Mouse (Mus musculus): ENCODE data around the gene Il11ra1. TPM values are rescaled to one million over a fixed set of nuclear protein-coding genes. Genes with fewer than 3 reads are reported as not detected.
"Not testable (repeated sequence)": the region's sequence is repeated elsewhere in the genome, so short reads cannot be mapped to it uniquely, and the experiment has no call there.

Il11ra1 gene
- polyA plus RNA-seq, 1 experiment = 0.14 TPM

- not testable (repeated sequence) for H3K4me1 ChIP-seq (ENCODE audit: control insufficient read depth); H3K4me3 ChIP-seq (replicated peaks); H3K36me3 ChIP-seq (ENCODE audit: control insufficient read depth); H3K9me3 ChIP-seq (ENCODE audit: control insufficient read depth, low read length)
- H3K27me3 ChIP-seq (ENCODE audit: control insufficient read depth) = peaks cover 19% of the 10 kb centered on the region
Measured at GRCm38 (mm10) chr4:41690014-41690413, 9.8 kb upstream of the Il11ra1 start.

- H3K4me1 ChIP-seq (ENCODE audit: control insufficient read depth); H3K9me3 ChIP-seq (ENCODE audit: control insufficient read depth, low read length); H3K36me3 ChIP-seq (ENCODE audit: control insufficient read depth); H3K4me3 ChIP-seq (replicated peaks): not testable (repeated sequence)
- H3K27me3 ChIP-seq (ENCODE audit: control insufficient read depth) = peaks cover 36% of the 10 kb centered on the region
Measured at GRCm38 (mm10) chr4:41693511-41693910, 6.3 kb upstream of the Il11ra1 start.

- not testable (repeated sequence) for H3K36me3 ChIP-seq (ENCODE audit: control insufficient read depth); H3K9me3 ChIP-seq (ENCODE audit: control insufficient read depth, low read length); H3K4me1 ChIP-seq (ENCODE audit: control insufficient read depth); H3K4me3 ChIP-seq (replicated peaks)
- peaks cover 42% of the 10 kb centered on the region for H3K27me3 ChIP-seq (ENCODE audit: control insufficient read depth)
Measured at GRCm38 (mm10) chr4:41695800-41696199, 4.0 kb upstream of the Il11ra1 start.

- H3K9me3 ChIP-seq (ENCODE audit: control insufficient read depth, low read length); H3K36me3 ChIP-seq (ENCODE audit: control insufficient read depth); H3K4me1 ChIP-seq (ENCODE audit: control insufficient read depth); H3K4me3 ChIP-seq (replicated peaks): not testable (repeated sequence)
- peaks cover 42% of the 10 kb centered on the region for H3K27me3 ChIP-seq (ENCODE audit: control insufficient read depth)
Measured at GRCm38 (mm10) chr4:41696452-41696851, 3.3 kb upstream of the Il11ra1 start.

GRCm38 (mm10) chr4:41696930-41697841 is 2.6 kb upstream of the Il11ra1 start, which contains the start of gene Cntfr:
Cntfr (minus strand) TSS chr4:41697089.
- H3K27me3 ChIP-seq (ENCODE audit: control insufficient read depth) = peaks cover 42% of the 10 kb centered on the region
- H3K4me1 ChIP-seq (ENCODE audit: control insufficient read depth); H3K9me3 ChIP-seq (ENCODE audit: control insufficient read depth, low read length); H3K36me3 ChIP-seq (ENCODE audit: control insufficient read depth); H3K4me3 ChIP-seq (replicated peaks): not testable (repeated sequence)

GRCm38 (mm10) chr4:41698421-41699016 is 1.3 kb upstream of the Il11ra1 start:
- H3K36me3 ChIP-seq (ENCODE audit: control insufficient read depth); H3K4me3 ChIP-seq (replicated peaks); H3K4me1 ChIP-seq (ENCODE audit: control insufficient read depth); H3K9me3 ChIP-seq (ENCODE audit: control insufficient read depth, low read length): not testable (repeated sequence)
- peaks cover 39% of the 10 kb centered on the region for H3K27me3 ChIP-seq (ENCODE audit: control insufficient read depth)

GRCm38 (mm10) chr4:41700224-41700623 is 435 bp downstream of the Il11ra1 start:
- not testable (repeated sequence) for H3K9me3 ChIP-seq (ENCODE audit: control insufficient read depth, low read length); H3K36me3 ChIP-seq (ENCODE audit: control insufficient read depth)

GRCm38 (mm10) chr4:41702226-41702625 is 2.4 kb downstream of the Il11ra1 start:
- peaks cover 53% of the 10 kb centered on the region for H3K27me3 ChIP-seq (ENCODE audit: control insufficient read depth)
- H3K4me3 ChIP-seq (replicated peaks); H3K36me3 ChIP-seq (ENCODE audit: control insufficient read depth): not testable (repeated sequence)

More at GRCm38 (mm10) chr4:41700224-41700623, 435 bp downstream of the Il11ra1 start:
- not testable (repeated sequence) for H3K4me3 ChIP-seq (replicated peaks); H3K4me1 ChIP-seq (ENCODE audit: control insufficient read depth)
- peaks cover 44% of the 10 kb centered on the region for H3K27me3 ChIP-seq (ENCODE audit: control insufficient read depth)

GRCm38 (mm10) chr4:41704651-41705050 is 4.9 kb downstream of the Il11ra1 start:
- Histone ChIP-seq H3K9me3 (ENCODE audit: control insufficient read depth, low read length) (no peaks in the 10 kb centered on the region), H3K4me1 (ENCODE audit: control insufficient read depth) (peaks cover 6% of the 10 kb centered on the region), H3K4me3 (replicated peaks) (no peak overlapping the region), H3K27me3 (ENCODE audit: control insufficient read depth) (peaks cover 50% of the 10 kb centered on the region), H3K36me3 (ENCODE audit: control insufficient read depth) (no peaks in the 10 kb centered on the region)
- TF ChIP-seq TAL1 (IDR thresholded peaks at IDR 0.05; ENCODE audit: low read length) = no peak
- TF ChIP-seq GATA1 (IDR thresholded peaks at IDR 0.05; ENCODE audit: low read length) = no peak

More at GRCm38 (mm10) chr4:41702226-41702625, 2.4 kb downstream of the Il11ra1 start:
- not testable (repeated sequence) for H3K4me1 ChIP-seq (ENCODE audit: control insufficient read depth); H3K9me3 ChIP-seq (ENCODE audit: control insufficient read depth, low read length)

Measured in erythroblast, embryonic 14.5 days (primary cell).